Mouse (Mus musculus): ENCODE data around the gene Gm10697.
"Not testable (repeated sequence)": the region's sequence is repeated elsewhere in the genome, so short reads cannot be mapped to it uniquely, and the experiment has no call there.

Gm10697 gene

DNA sequence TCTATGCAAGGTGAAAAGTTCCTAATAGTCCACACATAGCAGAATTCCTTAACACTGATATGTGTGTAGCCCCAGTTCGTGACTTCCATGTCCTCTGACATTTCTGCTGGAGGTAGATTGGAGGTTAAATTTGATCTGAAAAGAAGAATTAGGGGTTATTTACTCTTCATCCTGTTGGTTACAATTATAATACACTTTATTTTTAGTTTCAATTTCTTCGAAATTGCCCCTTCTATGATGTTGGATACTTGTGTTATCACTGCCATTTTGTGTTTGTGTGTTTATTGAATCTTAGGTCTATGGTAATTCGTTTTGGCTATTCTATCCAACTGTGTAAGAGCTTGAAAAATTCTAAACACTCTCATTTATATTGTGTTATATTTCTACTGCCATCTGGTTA, at the start of gene Gm10697:
TSS of gene Gm10697 (minus strand) at position 101 of the 400 bp plus-strand sequence.
- DNase-seq (ENCODE audit: low read depth, low spot score): not testable (repeated sequence)

DNA sequence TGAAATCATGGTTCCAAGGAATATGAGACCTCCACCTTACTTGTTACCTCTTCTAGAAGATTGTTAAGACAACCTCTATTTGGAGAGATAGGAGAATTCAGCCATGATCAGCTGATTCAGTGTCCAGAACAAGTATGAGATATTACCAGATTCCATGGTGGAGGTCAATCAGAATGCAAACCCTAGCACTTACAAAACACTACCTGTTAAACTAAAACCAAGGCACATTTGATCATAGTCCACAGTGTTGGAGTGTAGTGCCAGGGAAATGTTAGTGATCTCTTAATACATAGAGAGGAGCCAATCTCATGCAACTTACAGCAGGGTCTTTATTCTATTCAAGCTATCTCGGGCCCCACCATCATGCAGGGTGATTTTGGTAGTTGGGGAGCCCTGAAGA, 42.6 kb upstream of the Gm10697 start:
- not testable (repeated sequence) for DNase-seq (ENCODE audit: low read depth, low spot score)

DNA sequence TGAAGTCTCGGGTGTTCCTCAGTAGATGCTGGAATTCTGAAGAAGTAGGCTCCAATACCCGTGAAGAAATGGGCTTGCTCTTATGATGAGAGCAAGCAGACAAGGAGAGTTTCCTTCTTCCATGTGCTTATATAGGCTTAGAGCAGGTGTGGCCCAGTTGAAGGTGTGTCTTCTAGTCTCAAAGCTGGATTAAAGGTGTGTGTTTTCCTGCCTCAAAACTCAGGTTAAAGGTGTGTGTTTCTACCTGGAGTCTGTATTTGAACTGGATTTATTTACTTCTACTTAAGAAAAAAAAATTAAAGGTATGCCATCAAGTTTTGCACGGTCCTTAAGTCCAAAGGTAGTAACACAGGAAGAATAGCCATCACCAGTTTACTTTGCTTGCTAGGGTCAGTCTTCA, 17.7 kb downstream of the Gm10697 start, which contains the start of gene Gm9125:
TSS of gene Gm9125 (minus strand) at position 101 of the 400 bp plus-strand sequence.
- DNase-seq (ENCODE audit: low read depth, low spot score): not testable (repeated sequence)

DNA sequence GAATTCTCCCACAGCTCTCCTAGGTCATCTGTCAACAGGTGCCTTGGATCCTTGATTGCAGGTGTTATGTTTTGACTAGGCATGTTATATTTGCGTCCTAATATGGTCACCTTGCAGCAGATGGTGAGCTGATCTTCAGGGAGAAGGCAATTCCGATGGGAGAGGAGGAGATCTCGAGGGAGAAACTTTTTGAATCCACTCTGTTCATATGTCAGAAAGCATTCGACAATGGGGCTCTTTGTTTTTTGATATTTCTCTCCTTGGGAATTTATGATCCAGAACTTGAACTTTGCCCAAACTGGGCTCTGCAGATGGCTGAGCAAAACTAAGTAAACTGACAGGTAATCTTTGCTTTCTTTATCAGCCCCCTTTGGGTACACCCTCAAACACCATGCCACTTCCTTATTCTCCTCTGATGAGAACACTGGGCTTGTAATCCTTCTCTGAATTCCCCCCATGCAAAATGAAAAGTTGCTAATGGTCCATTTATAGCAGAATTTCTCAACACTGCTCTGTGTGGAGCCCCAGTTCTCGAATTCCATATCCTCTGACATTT, 22.8 kb downstream of the Gm10697 start:
- not testable (repeated sequence) for DNase-seq (ENCODE audit: low read depth, low spot score)

DNA sequence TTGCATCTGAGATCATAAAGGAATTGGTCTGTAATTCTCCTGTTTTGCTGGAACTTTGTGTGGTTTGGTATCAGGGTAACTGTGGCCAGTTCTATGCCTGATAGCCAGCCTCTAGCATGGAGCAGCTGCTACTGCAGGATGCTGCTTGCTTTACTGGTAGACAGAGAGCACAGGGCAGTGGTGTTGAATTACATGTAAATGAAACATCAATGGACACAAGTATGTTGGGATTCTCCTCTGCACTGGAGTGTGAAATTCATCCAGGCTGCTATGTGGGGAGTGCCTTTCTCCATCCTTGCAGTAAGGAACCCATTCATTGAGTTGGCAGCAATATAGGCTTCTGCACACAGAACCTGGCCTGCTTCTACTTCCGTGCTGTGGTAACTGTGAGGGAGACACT, 34.2 kb downstream of the Gm10697 start:
- DNase-seq (ENCODE audit: low read depth, low spot score): not testable (repeated sequence)

DNA sequence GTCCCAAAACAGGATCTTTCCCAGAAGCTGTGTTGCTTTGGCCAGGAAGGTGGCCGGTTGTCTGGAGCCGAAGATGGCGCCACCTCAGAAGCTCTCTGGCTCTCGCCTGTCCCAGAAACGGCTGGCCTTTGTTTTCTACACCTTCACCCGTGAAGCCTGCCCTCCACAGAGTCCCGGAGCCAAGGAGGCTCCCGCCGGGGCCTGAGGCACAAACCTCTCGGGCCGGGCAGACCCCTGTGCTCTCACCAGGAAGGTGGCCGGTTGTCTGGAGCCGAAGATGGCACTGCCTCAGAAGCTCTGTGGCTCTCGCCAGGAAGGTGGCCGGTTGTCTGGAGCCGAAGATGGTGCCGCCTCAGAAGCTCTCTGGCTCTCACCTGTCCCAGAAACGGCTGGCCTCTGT, 38.0 kb downstream of the Gm10697 start:
- DNase-seq (ENCODE audit: low read depth, low spot score): not testable (repeated sequence)

Data from retina, adult 2 months (tissue).